Mouse (Mus musculus) CH12.LX (cell line): ENCODE data around the gene Slc25a16.

Experiments used
- CTCF ChIP-seq, 2 experiments: IDR thresholded peaks in 1 of 2; conservative IDR thresholded peaks in 1 of 2; 2 replicates each; pipeline ENCODE4 v1.5.1; 2011 to 2012; ENCODE audit warnings: low read depth in 2 of 2, low read length in 2 of 2, improper control_type of control experiment in 1 of 2, inconsistent platforms in 1 of 2, mild to moderate bottlenecking in 1 of 2, moderate library complexity in 1 of 2
- HCFC1 ChIP-seq: IDR thresholded peaks from 2 replicates; pipeline ENCODE4 v1.6.1; 2012; ENCODE audit warnings: low read depth, mild to moderate bottlenecking, inconsistent platforms, low read length, improper control_type of control experiment
- IRF4 ChIP-seq: IDR thresholded peaks from 2 replicates; pipeline ENCODE4 v1.6.1; 2014; ENCODE audit warnings: low read depth, mild to moderate bottlenecking, inconsistent platforms, low read length, improper control_type of control experiment
- MAX ChIP-seq: IDR thresholded peaks from 2 replicates; pipeline ENCODE4 v1.6.1; 2011; ENCODE audit warnings: low read length, improper control_type of control experiment
- MAZ ChIP-seq: IDR thresholded peaks from 2 replicates; pipeline ENCODE4 v1.6.1; 2012; ENCODE audit warnings: low read depth, mild to moderate bottlenecking, inconsistent platforms, low read length, improper control_type of control experiment, moderate library complexity
- MEF2A ChIP-seq: IDR thresholded peaks from 2 replicates; pipeline ENCODE4 v1.6.1; 2014; ENCODE audit warnings: low read depth, mild to moderate bottlenecking, inconsistent platforms, low read length, improper control_type of control experiment, borderline replicate concordance
- SIN3A ChIP-seq: IDR thresholded peaks from 2 replicates; pipeline ENCODE4 v1.6.1; 2012; ENCODE audit warnings: low read length, improper control_type of control experiment, inconsistent platforms
- UBTF ChIP-seq: IDR thresholded peaks from 2 replicates; pipeline ENCODE4 v1.6.1; 2012; ENCODE audit warnings: low read depth, mild to moderate bottlenecking, inconsistent platforms, low read length, improper control_type of control experiment, moderate library complexity
- USF1 ChIP-seq: IDR thresholded peaks from 2 replicates; pipeline ENCODE4 v1.6.1; 2014; ENCODE audit warnings: low read depth, mild to moderate bottlenecking, inconsistent platforms, low read length, improper control_type of control experiment
- USF2 ChIP-seq: conservative IDR thresholded peaks from 2 replicates; pipeline ENCODE4 v1.6.1; 2011; ENCODE audit warnings: low read depth, low read length, improper control_type of control experiment

DNA sequence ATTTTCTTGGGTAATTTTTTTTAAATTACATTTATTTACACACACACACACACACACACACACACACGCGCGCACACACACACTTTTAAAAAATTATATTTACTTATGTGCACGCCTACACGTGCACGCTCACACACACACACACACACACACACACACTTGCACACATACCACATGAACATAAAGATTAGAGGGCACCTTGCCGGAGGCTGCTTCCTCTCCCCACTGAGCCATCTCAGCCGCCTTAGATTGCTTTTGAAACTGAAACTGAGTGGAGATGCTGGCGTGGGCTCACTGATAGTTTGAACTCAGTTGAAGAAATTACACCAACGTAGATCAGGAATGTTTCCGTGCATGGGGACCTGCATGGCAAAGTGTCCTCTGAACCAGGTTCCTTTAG is 63.6 kb downstream of the Slc25a16 start:
- no peak for TF ChIP-seq SIN3A
- TF ChIP-seq MEF2A = no peak
- TF ChIP-seq CTCF (conservative IDR thresholded peaks at IDR 0.05 in 1 of 2, IDR thresholded peaks at IDR 0.05 in 1 of 2; ENCODE audit: low read depth in 2 of 2, low read length in 2 of 2) = no peak
- no peak for TF ChIP-seq HCFC1
- TF ChIP-seq UBTF = no peak
- no peak for TF ChIP-seq USF2
- TF ChIP-seq MAZ = no peak
- no peak; the same call in 1 of the 2 replicates for TF ChIP-seq IRF4
- no peak for TF ChIP-seq MAX
- TF ChIP-seq USF1 = no peak
